In the genomic region with DNA sequence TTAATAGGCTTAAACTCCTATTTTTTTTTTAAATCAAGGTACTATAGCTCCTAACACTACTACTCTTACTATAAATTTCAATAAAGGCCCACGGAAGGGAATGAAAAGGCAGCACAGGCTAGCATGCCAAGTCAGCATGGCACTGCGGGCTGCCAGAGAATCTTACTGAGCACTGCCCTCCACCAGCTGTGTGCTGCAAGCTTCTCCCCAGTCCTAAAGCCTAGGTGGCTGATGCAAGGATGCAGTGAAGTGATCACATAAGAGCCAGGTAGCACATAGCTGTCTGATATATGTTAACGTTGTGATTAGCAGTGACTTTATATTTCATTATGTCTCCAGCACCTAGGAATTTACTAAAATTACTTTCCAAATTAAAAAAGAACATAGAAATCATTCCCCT, we compare ENCODE assay signal across 8 mouse cellular contexts. TPM values are rescaled to one million over a fixed set of nuclear protein-coding genes. Genes with fewer than 3 reads are reported as not detected.
DNase-seq lines count a peak whose midpoint lies in the region; ATAC-seq lines count a peak whose summit lies in the region.

No protein-coding gene starts in this region.

- H3K79me2 ChIP-seq in macrophage (ENCODE audit: inconsistent target) = peaks cover 56% of the 10 kb centered on the region

- peak; percentile 16 for DNase-seq in adrenal gland, postnatal 10 days
- DNase-seq in adrenal gland, adult 8-10 months = no peak
- peak; percentile 28 to 43 for DNase-seq in spleen, postnatal 10 days (ENCODE audit: low spot score in 2 of 2)
- DNase-seq in spleen, adult 12 weeks (ENCODE audit: low spot score) = no peak
- DNase-seq in hindbrain, embryonic 14.5 days (ENCODE audit: low spot score) = no peak
- DNase-seq in urinary bladder, adult 18-20 months (ENCODE audit: low spot score in 2 of 2) = no peak
- DNase-seq in left cerebral cortex, adult 11 months (ENCODE audit: low spot score) = no peak

- H3K9ac ChIP-seq in hindbrain, embryonic 14.5 days = peak overlapping the region; percentile 39; the same call in 1 of the 2 replicates

- peaks cover 15% of the 10 kb centered on the region; the same call in 1 of the 2 replicates for H3K36me3 ChIP-seq in hindbrain, embryonic 14.5 days (replicated peaks; ENCODE audit: control insufficient read depth, insufficient read depth)
- no peaks in the 10 kb centered on the region for H3K36me3 ChIP-seq in macrophage (ENCODE audit: inconsistent target)

- ATAC-seq in hindbrain, embryonic 14.5 days (ENCODE audit: low FRiP score) = no peak

- H3K4me1 ChIP-seq in hindbrain, embryonic 14.5 days (replicated peaks; ENCODE audit: control insufficient read depth, insufficient read depth, low read length) = peaks cover 12% of the 10 kb centered on the region

- peak overlapping the region; percentile 22 for H3K4me3 ChIP-seq in hindbrain, embryonic 14.5 days (replicated peaks; ENCODE audit: low read length)
- peak overlapping the region; percentile 48 for H3K4me3 ChIP-seq in macrophage (ENCODE audit: inconsistent target)

- 30% methylated on average over 3 of the region's 3 CpGs for WGBS in hindbrain, embryonic 14.5 days
- WGBS in macrophage (ENCODE audit: missing documents) = 25% methylated on average over 3 of the region's 3 CpGs

- peak overlapping the region; percentile 99 for H3K4me2 ChIP-seq in hindbrain, embryonic 14.5 days (replicated peaks)

- no peaks in the 10 kb centered on the region for H3K27me3 ChIP-seq in hindbrain, embryonic 14.5 days (ENCODE audit: control insufficient read depth, insufficient read depth, low read length)

- no peak overlapping the region for H3K27ac ChIP-seq in hindbrain, embryonic 14.5 days
- no peak overlapping the region for H3K27ac ChIP-seq in macrophage

- no peaks in the 10 kb centered on the region for H3K9me3 ChIP-seq in hindbrain, embryonic 14.5 days (ENCODE audit: control insufficient read depth, low read length)

RNA-seq across cellular contexts. Expression of a gene that starts 1.1 kb away (rescaled TPM):
- 10 to 100 TPM; 66.2 to 67.3 TPM for total RNA-seq in adrenal gland, postnatal 10 days (2021)
- total RNA-seq in adrenal gland, adult 8-10 months (2022) = 10 to 100 TPM; 47.7 to 55.8 (median 50.2) TPM
- 19.7 and 22.6 TPM in 2 replicates for polyA plus RNA-seq in hindbrain, embryonic 14.5 days (2014; fragmentation: Nextera tagmentation; extraction: Ambion mirVana)
- 100 to 1,000 TPM in 1 of 26 experiments, 10 to 100 TPM in 25; 15.2 to 158 (median 52.8) TPM for total RNA-seq in macrophage (2018; cell fraction: chromatin; rRNA removed)
- total RNA-seq in macrophage (2018; cell fraction: cytosol; rRNA removed) = 10 to 100 TPM; 21.6 to 41.7 (median 32.0) TPM
- total RNA-seq in macrophage (2018; cell fraction: nucleus; rRNA removed) = 10 to 100 TPM; 16.9 to 74.9 (median 40.4) TPM
- polyA plus RNA-seq in macrophage (2018) = 35.9 to 63.0 TPM (median 39.2 TPM) in 3 replicates

RNA-seq across cellular contexts. Expression of a gene that starts 17.0 kb away (rescaled TPM):
- 10 to 100 TPM; 28.2 to 30.7 TPM for total RNA-seq in adrenal gland, postnatal 10 days (2021)
- total RNA-seq in adrenal gland, adult 8-10 months (2022) = 10 to 100 TPM; 24.5 to 49.4 (median 38.0) TPM
- 25.6 and 26.6 TPM in 2 replicates for polyA plus RNA-seq in hindbrain, embryonic 14.5 days (2014; fragmentation: Nextera tagmentation; extraction: Ambion mirVana)
- total RNA-seq in macrophage (2018; cell fraction: chromatin; rRNA removed) = 10 to 100 TPM in 21 of 26 experiments, 1 to 10 TPM in 5; 6.5 to 36.0 (median 20.1) TPM
- total RNA-seq in macrophage (2018; cell fraction: cytosol; rRNA removed) = 10 to 100 TPM; 23.2 to 37.4 (median 31.9) TPM
- 10 to 100 TPM; 14.5 to 75.3 (median 43.7) TPM for total RNA-seq in macrophage (2018; cell fraction: nucleus; rRNA removed)
- 27.4 to 35.6 TPM (median 32.7 TPM) in 3 replicates for polyA plus RNA-seq in macrophage (2018)

RNA-seq across cellular contexts. Expression of a gene that starts 17.0 kb away (rescaled TPM):
- total RNA-seq in adrenal gland, postnatal 10 days (2021) = 1 to 10 TPM; 5.8 to 6.1 TPM
- total RNA-seq in adrenal gland, adult 8-10 months (2022) = 1 to 10 TPM; 3.5 to 9.7 (median 6.9) TPM
- polyA plus RNA-seq in hindbrain, embryonic 14.5 days (2014; fragmentation: Nextera tagmentation; extraction: Ambion mirVana) = 7.2 and 9.8 TPM in 2 replicates
- 1 to 10 TPM in 10 of 26 experiments, under 1 TPM in 9, not detected in 7; 0.40 to 3.7 (median 1.7) TPM for total RNA-seq in macrophage (2018; cell fraction: chromatin; rRNA removed)
- 1 to 10 TPM in 20 of 26 experiments, under 1 TPM in 5, not detected in 1; 0.65 to 2.7 (median 1.5) TPM for total RNA-seq in macrophage (2018; cell fraction: cytosol; rRNA removed)
- total RNA-seq in macrophage (2018; cell fraction: nucleus; rRNA removed) = 1 to 10 TPM in 13 of 26 experiments, under 1 TPM in 4, not detected in 9; 0.56 to 2.9 (median 1.9) TPM
- polyA plus RNA-seq in macrophage (2018) = 0.95 to 3.2 TPM (median 1.8 TPM) in 3 replicates

RNA-seq across cellular contexts. Expression of a gene that starts 18.3 kb away (rescaled TPM):
- 10 to 100 TPM in 1 of 2 experiments, 1 to 10 TPM in 1; 4.3 to 10.4 TPM for total RNA-seq in adrenal gland, postnatal 10 days (2021)
- total RNA-seq in adrenal gland, adult 8-10 months (2022) = 10 to 100 TPM in 2 of 4 experiments, 1 to 10 TPM in 2; 5.1 to 13.6 (median 9.7) TPM
- 4.2 and 7.5 TPM in 2 replicates for polyA plus RNA-seq in hindbrain, embryonic 14.5 days (2014; fragmentation: Nextera tagmentation; extraction: Ambion mirVana)
- 100 to 1,000 TPM in 21 of 26 experiments, 10 to 100 TPM in 5; 52.4 to 235 (median 165) TPM for total RNA-seq in macrophage (2018; cell fraction: chromatin; rRNA removed)
- 10 to 100 TPM in 5 of 26 experiments, 1 to 10 TPM in 21; 4.2 to 15.0 (median 7.1) TPM for total RNA-seq in macrophage (2018; cell fraction: cytosol; rRNA removed)
- 100 to 1,000 TPM in 7 of 26 experiments, 10 to 100 TPM in 19; 30.6 to 163 (median 77.9) TPM for total RNA-seq in macrophage (2018; cell fraction: nucleus; rRNA removed)
- polyA plus RNA-seq in macrophage (2018) = 4.2 to 10.6 TPM (median 4.7 TPM) in 3 replicates

RNA-seq across cellular contexts. Expression of a gene that starts 18.6 kb away (rescaled TPM):
- not detected for total RNA-seq in adrenal gland, postnatal 10 days (2021)
- total RNA-seq in adrenal gland, adult 8-10 months (2022) = not detected
- polyA plus RNA-seq in hindbrain, embryonic 14.5 days (2014; fragmentation: Nextera tagmentation; extraction: Ambion mirVana) = 0.71 TPM in 1 of 2 replicates, not detected in the other
- 1 to 10 TPM in 1 of 26 experiments, not detected in 25; 3.4 TPM for total RNA-seq in macrophage (2018; cell fraction: chromatin; rRNA removed)
- under 1 TPM in 11 of 26 experiments, not detected in 15; 0.30 to 0.99 (median 0.59) TPM for total RNA-seq in macrophage (2018; cell fraction: cytosol; rRNA removed)
- 1 to 10 TPM in 2 of 26 experiments, not detected in 24; 1.4 to 2.2 TPM for total RNA-seq in macrophage (2018; cell fraction: nucleus; rRNA removed)
- not detected in 3 replicates for polyA plus RNA-seq in macrophage (2018)

Comparison
In these comparisons a context has a peak if more than half of its experiments do, and no peak if none do; other contexts are left out.
1. DNase-seq: peak in adrenal gland, postnatal 10 days (single experiment) and spleen, postnatal 10 days (2 of 2); none in adrenal gland, adult 8-10 months (single experiment), spleen, adult 12 weeks (single experiment), hindbrain, embryonic 14.5 days (single experiment), urinary bladder, adult 18-20 months (0 of 2) and left cerebral cortex, adult 11 months (single experiment).